Mouse (Mus musculus) embryonic fibroblast, embryonic 13.5 days (primary cell): ENCODE results near the gene Gtf2ird1.

Source experiments
- CTCF ChIP-seq: IDR thresholded peaks from 2 replicates; pipeline ENCODE4 v1.5.1; 2011; ENCODE audit warnings: mild to moderate bottlenecking, control low read depth, low read length, moderate library complexity, borderline replicate concordance; ENCODE audit not compliant: insufficient read depth
- POLR2A ChIP-seq: IDR thresholded peaks from 2 replicates; pipeline ENCODE4 v1.6.1; 2011; ENCODE audit warnings: low read depth, mild to moderate bottlenecking, control low read depth, low read length, moderate library complexity

GRCm38 (mm10) chr5:134442066-134442465 lies 14.4 kb downstream of the Gtf2ird1 start:
- TF ChIP-seq CTCF (no peak), POLR2A (no peak)
